Mouse (Mus musculus): Measurements from ENCODE around the gene Sarm1. TPM values are rescaled to one million over a fixed set of nuclear protein-coding genes. Genes with fewer than 3 reads are reported as not detected.
"Not testable (repeated sequence)": the region's sequence is repeated elsewhere in the genome, so short reads cannot be mapped to it uniquely, and the experiment has no call there.

Sarm1 gene
- polyA plus RNA-seq (2015; fragmentation: Nextera tagmentation; extraction: Ambion mirVana) = 2.1 and 2.7 TPM in 2 replicates

- Histone ChIP-seq H3K27me3 (replicated peaks) (peaks cover 23% of the 10 kb centered on the region), H3K4me2 (replicated peaks) (peak within 1 kb of the TSS; percentile 98), H3K9ac (peak within 1 kb of the TSS; percentile 43), H3K27ac (no peak within 1 kb of the TSS), H3K4me3 (replicated peaks) (peak within 1 kb of the TSS; percentile 50), H3K4me1 (replicated peaks) (peaks cover 10% of the 10 kb centered on the region; the same call in 1 of the 2 replicates), H3K36me3 (no peaks in the 10 kb centered on the region), H3K9me3 (no peaks in the 10 kb centered on the region)
- peak; percentile 98 for ATAC-seq
- WGBS = 3% methylated on average over 36 of the region's 36 CpGs
These were observed at the start of gene Sarm1 for GRCm38 (mm10) chr11:78497544-78498522. Gene Sarm1, minus strand, starts transcription at chr11:78497754.

DNA sequence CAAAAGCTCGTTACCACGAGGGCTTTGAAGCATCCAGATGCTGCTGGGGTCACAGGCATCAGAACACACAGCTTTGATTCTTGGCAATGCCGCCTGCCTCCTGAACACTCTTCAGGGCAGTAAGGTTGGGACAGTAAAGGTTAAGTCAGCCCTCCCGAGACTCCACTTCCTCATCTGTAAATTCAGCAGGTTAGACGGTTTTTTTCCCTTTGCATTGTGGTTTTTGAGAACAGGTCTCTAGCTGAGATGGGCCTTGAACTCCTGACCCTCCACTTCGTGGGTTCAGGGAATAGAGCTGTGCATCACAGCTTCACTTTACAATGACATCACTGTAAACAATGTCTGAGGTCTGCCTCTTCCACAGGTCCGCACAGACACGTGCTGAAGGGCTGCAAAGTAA, 47.6 kb upstream of the Sarm1 start:
- Histone ChIP-seq H3K4me3 (replicated peaks) (no peak overlapping the region), H3K9me3 (no peaks in the 10 kb centered on the region), H3K27ac (no peak overlapping the region), H3K9ac (no peak overlapping the region), H3K27me3 (replicated peaks) (no peaks in the 10 kb centered on the region), H3K4me2 (replicated peaks) (no peak overlapping the region), H3K36me3 (peaks cover 16% of the 10 kb centered on the region), H3K4me1 (replicated peaks) (peaks cover 10% of the 10 kb centered on the region; the same call in 1 of the 2 replicates)
- no peak for ATAC-seq
- 51% methylated on average over 8 of the region's 8 CpGs for WGBS

GRCm38 (mm10) chr11:78544449-78545111, 47.0 kb upstream of the Sarm1 start:
- Histone ChIP-seq H3K27me3 (replicated peaks) (no peaks in the 10 kb centered on the region), H3K9ac (no peak overlapping the region), H3K36me3 (peaks cover 16% of the 10 kb centered on the region), H3K4me3 (replicated peaks) (no peak overlapping the region), H3K4me1 (replicated peaks) (peaks cover 10% of the 10 kb centered on the region; the same call in 1 of the 2 replicates), H3K9me3 (no peaks in the 10 kb centered on the region), H3K4me2 (replicated peaks) (no peak overlapping the region), H3K27ac (no peak overlapping the region)
- 93% methylated on average over 7 of the region's 7 CpGs for WGBS
- no peak for ATAC-seq

- Histone ChIP-seq H3K4me1 (replicated peaks) (peaks cover 14% of the 10 kb centered on the region; the same call in 1 of the 2 replicates), H3K4me2 (replicated peaks) (no peak overlapping the region), H3K27me3 (replicated peaks) (no peaks in the 10 kb centered on the region), H3K27ac (no peak overlapping the region), H3K4me3 (replicated peaks) (no peak overlapping the region), H3K36me3 (peaks cover 16% of the 10 kb centered on the region), H3K9me3 (no peaks in the 10 kb centered on the region), H3K9ac (no peak overlapping the region)
- ATAC-seq = no peak
- WGBS = 82% methylated on average over 3 of the region's 3 CpGs
These were observed 42.8 kb upstream of the Sarm1 start for GRCm38 (mm10) chr11:78540358-78540757.

GRCm38 (mm10) chr11:78536690-78537084, 39.1 kb upstream of the Sarm1 start:
- peak; percentile 5; the same call in 1 of the 2 replicates for ATAC-seq
- Histone ChIP-seq H3K9ac (peak overlapping the region; percentile 65), H3K4me3 (replicated peaks) (peak overlapping the region; percentile 82), H3K27me3 (replicated peaks) (no peaks in the 10 kb centered on the region), H3K27ac (peak overlapping the region; percentile 78), H3K36me3 (peaks cover 10% of the 10 kb centered on the region; the same call in 1 of the 2 replicates), H3K4me1 (replicated peaks) (peaks cover 23% of the 10 kb centered on the region; the same call in 1 of the 2 replicates), H3K4me2 (replicated peaks) (peak overlapping the region; percentile 71), H3K9me3 (no peaks in the 10 kb centered on the region)
- 1% methylated on average over 14 of the region's 14 CpGs for WGBS

DNA sequence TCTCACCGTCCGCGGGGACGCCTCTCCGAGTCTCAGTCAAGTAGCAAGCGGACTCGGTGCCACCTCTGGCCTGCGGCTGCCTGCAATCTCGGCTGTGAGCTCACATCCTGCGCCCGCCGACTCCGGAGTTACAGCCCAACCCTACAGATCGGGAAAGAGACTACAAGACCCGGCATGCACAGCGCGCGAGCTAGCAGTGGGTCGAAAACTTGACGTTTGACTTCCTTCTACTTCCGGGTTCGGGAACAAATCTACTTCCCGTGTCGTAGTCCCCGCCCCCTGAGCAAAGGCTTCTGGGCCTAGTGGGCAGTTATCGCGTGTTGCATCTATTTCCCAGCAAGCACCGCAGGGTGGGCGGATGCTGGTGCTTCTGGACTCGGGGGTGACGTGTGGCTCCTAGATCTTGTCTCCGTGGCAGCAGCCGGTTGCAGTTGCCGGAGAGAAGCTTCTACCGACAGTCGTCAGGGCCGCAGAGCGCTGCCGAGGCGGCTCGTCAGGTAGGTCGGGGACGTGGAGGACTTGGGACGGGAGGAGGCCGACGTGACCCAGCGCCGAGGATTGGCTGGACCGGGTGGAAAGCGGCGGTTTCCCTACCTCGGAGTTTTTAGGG, 38.6 kb upstream of the Sarm1 start, which contains the start of the genes Tnfaip1 and Ift20:
TSS of gene Tnfaip1 (minus strand) at position 253 of the 610 bp plus-strand sequence.
TSS of gene Ift20 (plus strand) at position 282 of the 610 bp plus-strand sequence.
- H3K4me2 ChIP-seq (replicated peaks) = peak within 1 kb of the TSS; percentile 71
- H3K4me1 ChIP-seq (replicated peaks) = peaks cover 23% of the 10 kb centered on the region; the same call in 1 of the 2 replicates
- peaks cover 8% of the 10 kb centered on the region; the same call in 1 of the 2 replicates for H3K36me3 ChIP-seq
- no peaks in the 10 kb centered on the region for H3K9me3 ChIP-seq
- peak; percentile 98 for ATAC-seq
- H3K27me3 ChIP-seq (replicated peaks) = no peaks in the 10 kb centered on the region
- H3K4me3 ChIP-seq (replicated peaks) = peak within 1 kb of the TSS; percentile 82
- H3K9ac ChIP-seq = peak within 1 kb of the TSS; percentile 85
- WGBS = under 1% methylated on average over 52 of the region's 52 CpGs
- peak within 1 kb of the TSS; percentile 98 for H3K27ac ChIP-seq

DNA sequence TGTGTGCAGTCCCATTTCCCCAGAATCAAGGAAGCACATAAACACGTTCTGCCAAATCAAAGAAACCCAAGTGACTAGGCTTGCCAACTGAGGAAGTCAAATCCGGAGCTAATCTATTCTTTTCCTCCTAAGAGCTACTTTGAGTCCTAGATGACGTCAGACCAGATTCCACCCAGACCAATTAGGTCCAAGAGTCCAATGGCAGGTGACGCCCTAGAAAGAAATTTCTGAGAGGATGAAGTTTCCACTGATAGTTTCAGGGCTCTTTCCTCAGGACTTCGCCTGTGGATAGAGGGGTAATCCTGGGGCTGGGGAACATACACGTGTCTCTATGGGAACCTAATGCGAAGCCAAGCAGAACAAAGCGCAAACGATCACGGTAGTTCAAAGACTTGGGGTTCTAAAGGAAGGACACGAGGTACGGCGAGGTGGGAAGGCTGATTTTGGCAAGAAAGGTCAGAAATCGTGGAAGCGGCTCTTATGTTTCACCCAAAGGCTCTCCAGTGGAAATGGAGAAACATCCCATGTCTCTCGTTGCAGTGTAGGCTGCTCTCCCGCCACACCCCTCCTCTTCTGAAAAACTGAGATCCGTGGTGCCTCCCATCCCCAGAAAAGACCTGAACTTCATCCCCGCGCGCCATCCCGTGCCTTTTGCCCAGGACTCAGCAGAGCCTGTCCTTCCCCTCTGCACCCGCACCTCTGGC, 38.0 kb upstream of the Sarm1 start:
- peak overlapping the region; percentile 82 for H3K4me3 ChIP-seq (replicated peaks)
- no peaks in the 10 kb centered on the region for H3K9me3 ChIP-seq
- peak; percentile 24 for ATAC-seq
- H3K36me3 ChIP-seq = peaks cover 4% of the 10 kb centered on the region; the same call in 1 of the 2 replicates
- H3K27me3 ChIP-seq (replicated peaks) = no peaks in the 10 kb centered on the region
- H3K4me1 ChIP-seq (replicated peaks) = peaks cover 23% of the 10 kb centered on the region; the same call in 1 of the 2 replicates
- WGBS = under 1% methylated on average over 23 of the region's 23 CpGs
- H3K27ac ChIP-seq = peak overlapping the region; percentile 98
- H3K4me2 ChIP-seq (replicated peaks) = peak overlapping the region; percentile 62
- H3K9ac ChIP-seq = peak overlapping the region; percentile 85

DNA sequence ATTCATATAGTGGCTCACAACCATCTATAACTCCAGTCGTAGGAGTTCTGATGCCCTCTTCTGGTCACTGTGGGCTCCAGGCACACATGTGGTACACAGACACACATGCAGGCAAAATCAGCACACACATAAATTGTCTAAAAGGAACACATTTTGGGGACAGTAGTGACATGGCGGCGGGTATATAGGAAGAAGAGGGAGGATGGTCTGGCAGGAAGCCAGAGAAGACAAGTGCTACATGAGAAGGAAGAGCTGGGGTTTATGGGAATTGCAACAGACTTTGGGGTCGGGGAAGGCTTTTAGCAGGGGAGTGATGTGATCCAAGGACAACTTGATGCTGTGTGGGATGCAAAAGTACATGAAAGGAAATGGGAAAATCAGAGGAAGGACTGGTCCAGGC, 37.0 kb upstream of the Sarm1 start:
- ATAC-seq = no peak
- peaks cover 3% of the 10 kb centered on the region; the same call in 1 of the 2 replicates for H3K36me3 ChIP-seq
- peaks cover 23% of the 10 kb centered on the region; the same call in 1 of the 2 replicates for H3K4me1 ChIP-seq (replicated peaks)
- peak overlapping the region; percentile 62 for H3K4me2 ChIP-seq (replicated peaks)
- WGBS = 87% methylated on average over 4 of the region's 4 CpGs
- 0 out of 2 replicates have a peak overlapping the region, but pooled peaks have one; percentile 98 for H3K27ac ChIP-seq
- H3K4me3 ChIP-seq (replicated peaks) = peak overlapping the region; percentile 82
- peak overlapping the region; percentile 85 for H3K9ac ChIP-seq
- H3K9me3 ChIP-seq = no peaks in the 10 kb centered on the region
- no peaks in the 10 kb centered on the region for H3K27me3 ChIP-seq (replicated peaks)

GRCm38 (mm10) chr11:78531515-78531914, 34.0 kb upstream of the Sarm1 start:
- WGBS = 93% methylated on average over 10 of the region's 10 CpGs
- not testable (repeated sequence) for H3K27me3 ChIP-seq (replicated peaks); H3K4me1 ChIP-seq (replicated peaks); H3K4me2 ChIP-seq (replicated peaks); ATAC-seq; H3K9me3 ChIP-seq; H3K4me3 ChIP-seq (replicated peaks); H3K9ac ChIP-seq
- H3K36me3 ChIP-seq = peaks cover 24% of the 10 kb centered on the region
- H3K27ac ChIP-seq = 0 out of 2 replicates have a peak overlapping the region, but pooled peaks have one; percentile 54

DNA sequence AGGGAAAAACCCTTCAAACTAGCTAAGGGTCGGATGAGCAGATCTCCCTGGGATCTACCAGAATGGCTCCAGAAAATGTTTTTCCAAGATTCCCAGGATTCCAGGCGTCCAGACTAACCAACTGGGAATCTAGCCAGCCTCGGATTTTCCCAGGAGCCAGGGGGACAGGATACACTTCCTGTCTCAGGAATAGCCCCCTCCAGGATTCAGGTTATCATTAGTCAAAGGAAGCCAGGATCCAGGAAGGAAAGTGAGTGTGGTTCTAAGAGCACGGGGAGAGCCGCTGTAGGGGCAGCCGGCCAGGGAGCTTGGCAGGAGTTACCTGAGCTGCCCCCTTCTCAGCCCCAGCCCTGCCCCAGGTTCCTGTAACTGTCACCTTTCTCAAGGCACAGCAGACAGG, 33.5 kb upstream of the Sarm1 start:
- Histone ChIP-seq H3K4me1 (replicated peaks) (peaks cover 9% of the 10 kb centered on the region; the same call in 1 of the 2 replicates), H3K27me3 (replicated peaks) (no peaks in the 10 kb centered on the region), H3K9me3 (no peaks in the 10 kb centered on the region), H3K4me2 (replicated peaks) (no peak overlapping the region), H3K36me3 (peaks cover 26% of the 10 kb centered on the region), H3K9ac (no peak overlapping the region), H3K27ac (0 out of 2 replicates have a peak overlapping the region, but pooled peaks have one; percentile 54), H3K4me3 (replicated peaks) (no peak overlapping the region)
- WGBS = 61% methylated on average over 6 of the region's 6 CpGs
- ATAC-seq = no peak

- Histone ChIP-seq H3K27ac (no peak overlapping the region), H3K9me3 (no peaks in the 10 kb centered on the region), H3K27me3 (replicated peaks) (no peaks in the 10 kb centered on the region), H3K9ac (no peak overlapping the region), H3K4me1 (replicated peaks) (peaks cover 7% of the 10 kb centered on the region; the same call in 1 of the 2 replicates), H3K36me3 (peaks cover 30% of the 10 kb centered on the region), H3K4me2 (replicated peaks) (no peak overlapping the region), H3K4me3 (replicated peaks) (no peak overlapping the region)
- no peak for ATAC-seq
- WGBS = 89% methylated on average over 12 of the region's 12 CpGs
These were observed 32.4 kb upstream of the Sarm1 start for GRCm38 (mm10) chr11:78530001-78530400.

Data from intestine, embryonic 15.5 days (tissue).